Mouse (Mus musculus): ENCODE results near the gene Cdkal1.

DNA sequence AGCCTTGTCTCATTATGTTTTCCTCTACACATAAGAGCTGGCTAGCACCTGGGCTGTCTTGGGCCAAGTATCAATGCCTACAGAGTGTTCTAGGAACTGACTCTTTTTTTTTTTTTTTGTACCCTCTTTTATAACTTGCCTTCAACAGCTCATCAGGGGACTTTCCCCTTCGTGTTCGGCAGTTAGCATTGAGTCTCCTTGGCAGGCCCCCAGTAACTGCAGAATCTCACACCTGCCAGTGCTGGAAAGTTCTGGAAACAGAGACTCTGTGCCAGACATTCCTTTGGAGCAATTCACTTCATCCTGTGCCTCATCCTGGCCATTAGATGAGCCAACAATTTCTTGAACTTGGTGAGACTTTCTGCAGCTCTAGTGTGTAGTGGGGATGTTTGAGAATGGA lies 652.9 kb downstream of the Cdkal1 start:
- TF ChIP-seq CTCF (IDR thresholded peaks at IDR 0.05; ENCODE audit: borderline replicate concordance, control insufficient read depth, extremely low read depth, insufficient read depth, low read length, poor library complexity): no peak
- no peak for TF ChIP-seq POLR2A (IDR thresholded peaks at IDR 0.05; ENCODE audit: control insufficient read depth, extremely low read depth, insufficient read depth, low read length, poor library complexity)

Measured in thymus, adult 2 months (tissue).